Mouse (Mus musculus) ovary, adult 2 months (tissue): ENCODE results near the gene Med8. TPM values are rescaled to one million over a fixed set of nuclear protein-coding genes. Genes with fewer than 3 reads are reported as not detected.

Source experiments
- polyA plus RNA-seq: library from polyadenylated mRNA; depleted of rRNA; stranded (reverse); fragments of >200 nt; gene quantifications from 2 replicates; pipeline ENCODE4 v1.2.3, GENCODE M21; 2012; rRNA removed

Med8 gene
- 22.4 and 28.4 TPM in 2 replicates for polyA plus RNA-seq

GRCm38 (mm10) chr4:118409142-118409900 is at the start of gene Med8, which contains the start of gene Szt2:
TSS of gene Med8 (plus strand) at chr4:118409337.
TSS of gene Szt2 (minus strand) at chr4:118409273.

DNA sequence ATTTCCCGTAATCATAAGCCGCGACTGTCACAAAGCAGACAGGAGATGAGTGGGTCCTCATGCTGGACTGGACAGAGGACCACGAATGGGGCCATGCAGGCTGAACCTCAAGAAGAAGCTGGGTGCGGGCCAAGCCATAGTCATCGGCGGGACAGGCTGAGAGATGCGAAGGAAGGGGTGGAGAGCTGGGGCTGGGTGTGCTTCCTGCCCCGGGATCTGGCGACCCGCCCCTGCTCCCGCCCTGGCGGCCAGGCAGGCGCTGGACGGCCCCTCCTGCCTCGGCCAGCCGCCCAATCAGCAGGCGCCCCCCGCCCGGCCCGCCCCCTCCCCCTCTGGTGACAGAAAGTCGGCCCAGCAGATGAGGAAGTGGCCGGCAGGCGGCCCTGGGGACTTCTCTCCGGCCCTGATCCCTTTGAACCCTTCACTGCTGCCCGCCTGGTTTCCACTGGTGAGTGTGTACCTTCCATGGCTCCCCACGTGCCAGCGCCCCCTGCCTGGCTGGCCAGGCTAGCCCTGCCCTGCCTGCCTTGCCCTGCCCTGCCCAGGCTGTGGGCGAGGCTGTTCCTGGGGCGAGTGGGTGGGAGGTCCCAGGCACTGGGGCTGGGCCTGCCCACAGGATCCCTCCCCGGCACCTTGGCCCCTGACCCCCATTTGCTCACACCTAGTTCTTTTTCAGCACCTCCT is 18.8 kb downstream of the Med8 start, which contains the start of gene Elovl1:
Gene Elovl1 (plus strand): TSS at position 326 of the 684 bp plus-strand sequence.

GRCm38 (mm10) chr4:118436820-118437603 is 27.9 kb downstream of the Med8 start, which contains the start of gene Cdc20:
TSS of gene Cdc20 (minus strand) at chr4:118437352.

GRCm38 (mm10) chr4:118457345-118457975 is 48.3 kb downstream of the Med8 start, which contains the start of gene Mpl:
TSS of gene Mpl (minus strand) at chr4:118457513.

Other genes with a start within 250 kb of the Med8 start
- 38.6 and 45.6 TPM in 2 replicates for gene Kdm4a, start 229.3 kb upstream of the Med8 start, polyA plus RNA-seq
- gene Ptprf, start 117.9 kb upstream of the Med8 start, polyA plus RNA-seq: 139 and 147 TPM in 2 replicates
- 39.0 and 47.1 TPM in 2 replicates for gene Szt2, start 64 bp upstream of the Med8 start, polyA plus RNA-seq
- 195 and 237 TPM in 2 replicates for gene Elovl1, start 18.8 kb downstream of the Med8 start, polyA plus RNA-seq
- gene Cdc20, start 28.0 kb downstream of the Med8 start, polyA plus RNA-seq: 38.7 and 71.9 TPM in 2 replicates
- gene Mpl, start 48.2 kb downstream of the Med8 start, polyA plus RNA-seq: 0.09 and 0.16 TPM in 2 replicates
- gene Tie1, start 80.7 kb downstream of the Med8 start, polyA plus RNA-seq: 62.5 and 72.4 TPM in 2 replicates
- gene 2610528J11Rik, start 117.7 kb downstream of the Med8 start, polyA plus RNA-seq: 10.5 and 10.7 TPM in 2 replicates
- 16.5 and 17.4 TPM in 2 replicates for gene Tmem125, start 134.7 kb downstream of the Med8 start, polyA plus RNA-seq
- gene Cfap57, start 211.4 kb downstream of the Med8 start, polyA plus RNA-seq: 1.4 TPM in 2 replicates
- gene Ebna1bp2, start 211.5 kb downstream of the Med8 start, polyA plus RNA-seq: 23.4 and 28.9 TPM in 2 replicates
- not detected in 2 replicates for gene Olfr62, start 249.6 kb downstream of the Med8 start, polyA plus RNA-seq